Mouse (Mus musculus): ENCODE data around the gene Bdkrb2. TPM values are rescaled to one million over a fixed set of nuclear protein-coding genes. Genes with fewer than 3 reads are reported as not detected.

The Bdkrb2 gene
- polyA plus RNA-seq, 1 experiment from 2014 or later: 2.4 TPM

DNA sequence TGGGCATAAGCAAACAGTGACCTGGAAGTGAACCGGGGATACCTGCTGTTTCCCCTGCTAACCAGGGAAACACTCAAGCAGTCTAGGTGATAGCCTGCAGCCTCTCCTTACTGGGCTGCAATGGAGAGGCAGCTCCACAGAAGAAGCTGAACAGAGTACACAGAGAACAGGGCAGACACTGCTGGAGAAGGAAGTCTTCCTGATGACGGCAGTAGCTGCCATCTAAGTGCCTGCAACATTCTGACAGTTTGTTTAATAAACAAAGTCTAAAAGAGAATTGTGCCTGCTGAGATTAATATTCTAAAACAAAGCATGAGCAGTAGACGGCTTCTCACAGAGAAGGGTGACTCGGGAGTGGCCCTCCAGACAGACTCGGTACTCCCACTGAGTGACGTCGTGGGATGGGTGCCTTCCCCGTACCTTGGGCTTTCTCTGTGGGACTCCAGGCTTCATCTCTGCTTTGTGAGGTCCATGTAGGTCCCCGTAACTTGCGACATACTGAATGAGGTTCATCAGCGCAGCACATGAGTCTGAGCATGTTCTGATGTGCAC lies 79.8 kb downstream of the Bdkrb2 start:
- Histone ChIP-seq H3K36me3 (ENCODE audit: control insufficient read depth, insufficient read depth, low read length) (peaks cover 57% of the 10 kb centered on the region), H3K27me3 (ENCODE audit: control insufficient read depth, insufficient read depth, low read depth, low read length) (no peaks in the 10 kb centered on the region), H3K4me2 (ENCODE audit: low read length) (no peak overlapping the region), H3K9me3 (replicated peaks; ENCODE audit: control insufficient read depth, low read length, poor library complexity, severe bottlenecking) (no peaks in the 10 kb centered on the region), H3K27ac (ENCODE audit: low read length) (no peak overlapping the region), H3K9ac (ENCODE audit: low read depth, low read length) (no peak overlapping the region), H3K4me1 (ENCODE audit: control insufficient read depth, insufficient read depth, low read length) (no peaks in the 10 kb centered on the region), H3K4me3 (ENCODE audit: low read depth, low read length) (no peak overlapping the region)
- no peak for ATAC-seq
- 94% methylated on average over 11 of the region's 11 CpGs for WGBS

Other genes with a start within 250 kb of the Bdkrb2 start
- 19.7 and 23.4 TPM in 2 replicates for gene Tunar, start 229.4 kb upstream of the Bdkrb2 start, polyA plus RNA-seq (2015; fragmentation: Nextera tagmentation; extraction: Ambion mirVana)
- gene D430019H16Rik, start 109.4 kb upstream of the Bdkrb2 start, polyA plus RNA-seq (2015; fragmentation: Nextera tagmentation; extraction: Ambion mirVana): 16.3 and 16.7 TPM in 2 replicates
- gene Bdkrb1, start 39.9 kb downstream of the Bdkrb2 start, polyA plus RNA-seq (2015; fragmentation: Nextera tagmentation; extraction: Ambion mirVana): 0.14 TPM in 1 of 2 replicates, not detected in the other
- gene Gskip, start 121.6 kb downstream of the Bdkrb2 start, polyA plus RNA-seq (2015; fragmentation: Nextera tagmentation; extraction: Ambion mirVana): 29.9 and 32.1 TPM in 2 replicates
- 14.0 and 15.6 TPM in 2 replicates for gene Atg2b, start 122.0 kb downstream of the Bdkrb2 start, polyA plus RNA-seq (2015; fragmentation: Nextera tagmentation; extraction: Ambion mirVana)
- 2.1 and 2.3 TPM in 2 replicates for gene Ak7, start 142.8 kb downstream of the Bdkrb2 start, polyA plus RNA-seq (2015; fragmentation: Nextera tagmentation; extraction: Ambion mirVana)
- 150 and 170 TPM in 2 replicates for gene Papola, start 221.5 kb downstream of the Bdkrb2 start, polyA plus RNA-seq (2015; fragmentation: Nextera tagmentation; extraction: Ambion mirVana)